Mouse (Mus musculus): ENCODE measurements around the gene Gpr150.

Gpr150 gene

DNA sequence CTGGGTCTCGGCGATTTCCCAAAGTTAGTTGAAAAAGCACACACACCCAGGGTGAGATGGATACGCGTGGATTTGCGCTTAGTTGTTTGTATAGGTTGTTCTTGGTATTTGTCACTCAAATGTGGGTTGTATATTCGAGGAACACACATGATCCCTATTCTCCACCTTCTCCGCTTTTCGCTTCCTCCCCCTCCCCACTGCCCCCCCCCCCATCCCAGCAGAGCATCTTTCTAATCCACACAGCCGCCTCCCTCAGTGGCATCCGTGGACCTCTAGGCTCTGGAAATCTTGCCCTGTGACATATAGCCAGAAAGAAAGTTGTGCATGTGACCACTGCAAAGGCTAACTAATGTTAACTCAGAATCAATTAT, at the start of gene Gpr150:
Gpr150 (minus strand) TSS at position 101 of the 371 bp plus-strand sequence.
- DNase-seq: no peak

DNA sequence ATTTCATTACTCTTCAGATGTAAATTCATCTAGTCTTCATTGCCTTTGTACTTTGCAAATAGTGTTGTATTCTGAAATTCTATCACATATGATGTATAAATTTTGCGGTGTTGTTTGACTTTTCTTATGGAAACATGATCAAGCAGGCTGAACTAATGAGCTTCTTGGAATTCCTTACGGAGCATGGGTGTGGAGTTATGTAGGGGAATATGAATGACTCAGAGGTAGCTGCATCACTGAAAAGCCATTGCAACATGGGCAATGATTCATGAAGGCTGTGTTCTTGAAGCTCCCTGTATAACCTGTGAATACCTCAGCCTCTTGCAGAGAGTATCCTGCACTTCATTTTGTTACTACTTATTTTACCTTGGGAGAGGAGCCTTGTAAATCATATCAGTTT, 45.2 kb upstream of the Gpr150 start:
- no peak for DNase-seq

GRCm38 (mm10) chr13:76098493-76099303, 41.9 kb upstream of the Gpr150 start, which contains the start of the genes Arsk and Ttc37:
Arsk (minus strand) TSS chr13:76098660.
Ttc37 (plus strand) TSS chr13:76098734.
- DNase-seq: peak; percentile 94 to 95

DNA sequence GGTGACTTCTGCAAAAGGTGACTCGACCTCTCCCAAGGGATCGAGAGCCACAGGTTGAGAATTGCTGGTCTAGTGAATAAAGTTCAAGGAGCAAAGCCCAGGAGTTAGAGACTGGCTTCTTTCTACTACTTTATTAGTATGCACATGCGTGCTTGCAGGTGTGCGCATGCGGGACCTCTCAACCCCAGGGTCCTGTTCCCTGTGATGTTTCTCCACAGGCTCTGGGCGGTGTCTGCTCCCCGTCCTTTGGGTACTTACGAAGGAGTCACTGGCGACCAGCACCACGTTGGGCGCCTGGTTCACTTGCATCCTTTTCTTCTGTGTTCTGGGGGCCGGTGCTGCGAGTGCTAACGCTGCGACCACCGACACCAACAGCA, 41.3 kb upstream of the Gpr150 start:
- DNase-seq: no peak

DNA sequence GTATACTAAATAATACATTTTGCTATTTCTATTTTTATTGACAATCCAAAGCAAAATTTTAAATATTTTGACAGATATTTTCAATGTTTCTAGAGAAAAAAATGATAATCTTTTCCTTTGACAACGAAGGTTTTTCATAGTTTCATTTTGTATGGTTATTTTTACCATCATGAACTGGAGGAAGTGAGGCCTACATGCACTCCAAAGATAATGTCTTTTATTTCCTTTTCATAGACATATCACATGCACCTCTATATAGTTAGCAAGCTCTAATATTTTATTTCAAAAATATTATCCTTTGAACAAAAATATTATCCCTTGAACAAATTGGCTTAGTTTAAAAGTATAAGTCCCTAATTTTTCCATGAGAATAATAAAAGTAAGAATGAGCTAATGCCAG, 17.5 kb upstream of the Gpr150 start:
- no peak for DNase-seq

GRCm38 (mm10) chr13:76064363-76064945, 7.7 kb upstream of the Gpr150 start:
- DNase-seq: no peak

DNA sequence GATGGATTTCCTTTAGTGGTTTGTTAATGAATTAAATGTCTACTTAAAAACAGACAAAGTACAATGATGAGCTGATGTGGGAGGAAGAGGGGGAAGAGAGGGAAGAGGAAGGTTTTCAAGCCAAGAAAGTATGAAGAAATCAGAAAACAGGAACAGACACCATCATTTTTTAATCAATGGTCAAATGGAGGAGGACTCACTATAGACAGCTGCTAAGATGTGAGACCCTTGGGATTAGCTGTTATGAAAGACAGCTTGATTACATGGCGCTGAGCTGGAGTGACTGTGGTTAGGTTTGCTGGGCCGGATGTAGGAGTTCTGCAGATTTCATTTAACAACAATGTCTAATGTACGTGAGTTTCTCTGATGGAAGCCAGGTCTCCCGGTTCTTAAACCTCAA, 6.8 kb upstream of the Gpr150 start:
- no peak for DNase-seq

DNA sequence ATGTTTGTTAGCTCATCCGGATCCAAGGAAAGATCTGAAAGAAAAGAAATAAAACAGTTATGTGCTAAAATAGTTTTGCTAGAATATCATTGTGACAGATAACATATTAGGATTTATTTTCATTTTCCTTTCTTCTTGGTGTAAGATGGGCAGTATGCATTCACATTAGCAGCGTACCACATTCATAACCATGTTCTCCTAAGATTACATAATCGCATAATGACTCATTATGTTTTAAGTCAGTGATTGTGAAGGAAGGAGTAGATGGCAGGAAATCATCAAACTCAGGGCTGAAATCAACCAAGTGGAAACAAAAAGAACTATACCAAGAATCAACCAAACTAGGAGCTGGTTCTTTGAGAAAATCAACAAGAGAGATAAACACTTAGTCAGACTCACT, 5.8 kb upstream of the Gpr150 start:
- DNase-seq: no peak

DNA sequence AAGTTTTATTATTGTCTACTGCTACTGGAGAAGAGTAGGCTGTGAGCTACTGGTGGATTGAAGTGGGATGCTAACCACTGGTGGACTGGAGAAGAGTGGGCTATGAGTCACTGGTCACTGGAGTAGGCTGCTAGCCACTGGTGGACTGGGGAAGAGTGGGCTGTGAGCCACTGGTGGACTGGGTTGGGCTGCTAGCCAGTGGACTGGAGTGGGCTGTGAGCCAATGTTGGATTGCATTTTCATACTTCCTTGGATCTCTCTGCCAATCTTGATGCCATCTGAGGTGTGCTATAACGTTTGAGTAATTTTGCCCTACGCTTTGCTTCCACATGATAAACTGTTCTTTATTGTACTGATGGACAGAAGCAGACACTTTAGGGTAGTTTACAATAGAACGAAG, 5.3 kb upstream of the Gpr150 start:
- peak; percentile 66 to 76 for DNase-seq

- no peak for DNase-seq
Measured at GRCm38 (mm10) chr13:76059591-76059990, 2.8 kb upstream of the Gpr150 start.

DNA sequence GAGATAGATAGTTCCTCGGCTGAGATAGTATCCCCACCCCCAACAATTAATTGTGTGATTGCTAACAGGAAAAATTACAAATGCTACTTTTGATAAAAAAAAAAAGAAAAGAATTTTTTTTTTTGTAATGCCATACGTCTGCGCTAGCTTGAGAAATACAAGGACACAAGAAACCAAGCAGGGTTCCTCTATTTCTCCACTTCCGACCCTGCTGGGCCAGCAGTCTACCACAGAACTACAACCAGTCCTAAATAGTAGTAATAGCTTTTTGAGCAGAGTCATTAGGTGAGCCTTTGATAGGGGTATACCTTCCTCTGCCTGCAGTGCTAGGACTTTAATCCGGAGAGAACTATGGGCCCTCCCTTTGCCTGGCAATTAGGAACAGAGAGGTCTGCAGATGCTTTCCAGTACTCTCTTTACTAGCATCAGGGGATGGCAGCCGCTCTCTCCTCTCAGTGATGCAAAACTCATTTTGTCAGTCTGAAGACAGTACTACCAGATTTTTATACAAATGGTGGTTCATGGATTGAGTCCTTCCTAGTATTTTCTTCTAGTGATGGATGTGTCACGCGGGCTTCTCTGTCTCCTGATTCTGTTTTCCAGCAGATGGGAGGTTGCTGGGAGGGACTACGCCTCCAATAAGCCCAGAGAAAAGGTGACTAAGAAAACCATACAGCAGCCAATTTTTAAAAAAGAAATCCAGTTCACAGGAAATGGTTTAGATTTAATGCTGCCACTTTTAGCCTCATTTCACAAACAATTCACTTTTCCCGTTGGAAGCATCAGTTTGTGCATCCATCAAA, 672 bp upstream of the Gpr150 start:
- DNase-seq: peak in 1 of 2 experiments; percentile 10

DNA sequence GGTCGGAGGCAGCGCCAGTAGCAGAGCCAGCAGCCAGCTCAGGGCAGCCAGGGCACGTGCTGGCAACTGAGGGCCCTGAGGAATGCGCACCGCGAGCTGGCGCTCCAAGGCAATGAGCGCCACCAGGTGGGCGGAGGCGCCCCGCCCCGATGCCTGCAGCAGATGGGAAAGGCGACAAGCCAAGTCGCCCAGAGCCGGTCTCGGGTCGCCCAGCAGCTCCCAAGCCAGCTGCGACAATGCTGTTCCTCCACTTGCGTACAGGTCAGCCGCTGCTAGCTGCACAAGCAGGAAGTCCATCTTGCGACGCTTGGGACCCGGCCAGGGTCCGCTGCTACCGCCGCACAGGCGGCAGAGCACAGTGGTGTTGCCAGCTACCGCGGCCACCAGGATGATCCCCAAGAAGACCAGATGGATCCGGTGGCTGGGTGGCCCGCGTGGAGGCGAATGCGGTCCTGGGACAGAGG, 503 bp downstream of the Gpr150 start:
- DNase-seq: peak; percentile 82 to 88

DNA sequence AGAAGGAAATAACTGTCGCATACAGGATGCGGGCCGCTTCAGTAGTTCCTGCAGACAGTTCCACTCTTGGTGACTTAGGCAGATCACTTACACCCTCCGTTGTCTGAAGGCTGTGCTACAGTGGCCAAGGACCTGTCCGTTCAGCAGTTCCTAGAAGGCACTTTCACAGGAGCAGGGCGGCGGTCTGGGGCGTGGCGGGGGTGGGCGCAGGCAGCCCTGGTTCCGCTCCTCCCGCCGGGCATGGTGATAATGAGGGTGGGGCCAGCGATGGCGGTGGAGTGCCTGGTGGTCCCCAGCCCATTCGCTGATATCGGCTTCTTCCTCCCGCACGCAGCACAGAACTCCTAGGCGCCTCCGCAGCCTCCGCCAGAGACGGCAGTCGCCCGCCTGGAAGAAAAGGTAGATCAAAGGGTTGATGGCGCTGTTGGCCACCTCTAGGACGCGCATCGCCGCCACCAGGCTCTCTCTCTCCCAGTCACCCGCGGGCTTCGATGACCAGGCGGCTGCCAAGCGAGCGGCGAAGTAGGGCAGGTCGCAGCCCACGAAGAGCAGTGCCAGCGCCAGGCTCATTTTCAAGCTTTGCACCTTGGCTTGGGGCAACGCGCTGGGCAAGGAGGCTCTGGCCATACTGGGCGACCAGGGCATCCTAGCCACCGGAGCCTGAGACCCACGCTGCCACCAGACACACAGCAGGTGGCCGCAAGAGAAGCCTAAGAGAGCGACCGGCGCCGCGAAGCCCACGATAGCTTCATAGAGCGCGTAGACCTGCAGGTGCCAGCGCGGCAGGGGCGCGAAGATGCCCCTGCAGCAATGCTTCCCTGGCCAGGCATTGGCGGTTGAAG, 1.2 kb downstream of the Gpr150 start:
- DNase-seq: peak; percentile 76 to 80

DNA sequence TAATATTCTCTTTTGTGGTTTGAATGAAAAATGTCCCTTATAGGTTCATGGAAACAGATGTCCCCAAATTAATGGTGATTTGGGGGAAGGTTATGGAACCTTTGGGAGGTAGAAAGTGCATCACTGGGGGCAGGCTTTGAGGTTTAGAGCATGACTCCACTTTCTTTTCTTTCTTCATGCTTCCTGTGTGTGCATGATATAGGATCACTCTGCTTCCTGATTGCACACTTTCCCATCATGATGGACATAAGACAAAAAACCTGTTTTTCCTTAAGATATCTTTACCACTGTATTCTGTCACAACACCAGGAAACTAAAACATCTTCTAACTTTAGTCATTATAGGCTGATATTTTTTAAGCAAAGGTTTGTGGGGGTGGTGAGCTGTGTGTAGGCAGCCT, 11.8 kb downstream of the Gpr150 start:
- no peak for DNase-seq

DNA sequence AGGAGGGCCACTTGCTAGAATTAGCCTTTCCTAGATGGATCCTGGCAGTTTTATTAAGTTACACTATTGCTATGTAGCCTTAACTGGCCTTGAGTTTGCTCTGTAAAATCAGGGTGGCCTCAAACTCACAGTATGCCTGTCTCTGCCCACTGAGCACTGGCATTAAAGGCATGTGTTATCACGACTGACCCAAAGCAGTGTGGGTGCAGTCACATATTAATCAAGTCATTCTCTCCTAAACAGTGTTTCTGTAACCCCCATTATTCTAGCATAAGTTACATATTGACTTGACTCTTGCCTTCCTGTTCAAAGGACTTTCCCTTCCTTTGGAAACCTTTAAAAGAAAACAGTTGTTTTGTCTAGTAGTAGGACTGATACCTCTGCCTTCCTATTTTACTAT, 14.3 kb downstream of the Gpr150 start:
- DNase-seq: no peak

DNA sequence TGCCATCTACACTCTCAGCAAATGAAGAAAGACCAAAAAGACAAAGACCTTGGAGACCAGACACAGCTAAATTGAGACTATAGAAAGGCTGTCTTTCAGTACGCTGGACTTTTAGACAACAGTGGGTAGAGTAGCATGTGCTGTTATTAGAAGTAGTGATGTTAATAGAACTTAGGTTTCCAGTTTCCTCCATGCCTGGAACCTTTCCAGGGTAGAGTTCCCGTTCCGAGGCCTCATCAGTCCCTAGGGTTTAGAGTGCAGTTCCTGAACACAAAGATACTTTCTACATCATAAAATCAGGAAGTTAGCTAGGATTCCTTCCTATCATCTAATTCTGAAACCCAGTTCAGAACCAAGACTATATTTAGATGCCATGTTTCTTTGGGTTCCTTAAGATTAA, 32.2 kb downstream of the Gpr150 start:
- DNase-seq: no peak

DNA sequence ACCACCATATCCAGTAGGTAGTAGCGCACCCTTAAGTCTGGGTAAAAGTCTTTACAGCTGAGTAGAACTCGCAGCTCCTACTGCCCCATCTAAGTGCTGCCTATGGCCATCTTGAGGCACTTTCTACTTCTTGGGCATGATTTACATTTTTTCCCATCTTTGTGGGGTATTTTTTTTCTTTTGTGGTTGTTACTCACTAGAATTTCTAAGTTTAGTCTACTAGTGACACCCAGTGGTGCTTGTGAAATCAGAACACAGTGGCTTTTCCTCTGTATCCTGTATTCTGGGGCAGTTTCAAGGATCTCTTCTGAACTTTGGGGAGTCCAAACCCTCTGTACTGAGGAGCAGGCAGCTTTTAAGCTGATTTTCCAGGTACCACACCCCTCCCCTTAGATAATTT, 35.0 kb downstream of the Gpr150 start:
- DNase-seq: peak in 1 of 2 experiments; percentile 10

GRCm38 (mm10) chr13:76018844-76019400, 37.9 kb downstream of the Gpr150 start:
- peak in 1 of 2 experiments; percentile 14 for DNase-seq

DNA sequence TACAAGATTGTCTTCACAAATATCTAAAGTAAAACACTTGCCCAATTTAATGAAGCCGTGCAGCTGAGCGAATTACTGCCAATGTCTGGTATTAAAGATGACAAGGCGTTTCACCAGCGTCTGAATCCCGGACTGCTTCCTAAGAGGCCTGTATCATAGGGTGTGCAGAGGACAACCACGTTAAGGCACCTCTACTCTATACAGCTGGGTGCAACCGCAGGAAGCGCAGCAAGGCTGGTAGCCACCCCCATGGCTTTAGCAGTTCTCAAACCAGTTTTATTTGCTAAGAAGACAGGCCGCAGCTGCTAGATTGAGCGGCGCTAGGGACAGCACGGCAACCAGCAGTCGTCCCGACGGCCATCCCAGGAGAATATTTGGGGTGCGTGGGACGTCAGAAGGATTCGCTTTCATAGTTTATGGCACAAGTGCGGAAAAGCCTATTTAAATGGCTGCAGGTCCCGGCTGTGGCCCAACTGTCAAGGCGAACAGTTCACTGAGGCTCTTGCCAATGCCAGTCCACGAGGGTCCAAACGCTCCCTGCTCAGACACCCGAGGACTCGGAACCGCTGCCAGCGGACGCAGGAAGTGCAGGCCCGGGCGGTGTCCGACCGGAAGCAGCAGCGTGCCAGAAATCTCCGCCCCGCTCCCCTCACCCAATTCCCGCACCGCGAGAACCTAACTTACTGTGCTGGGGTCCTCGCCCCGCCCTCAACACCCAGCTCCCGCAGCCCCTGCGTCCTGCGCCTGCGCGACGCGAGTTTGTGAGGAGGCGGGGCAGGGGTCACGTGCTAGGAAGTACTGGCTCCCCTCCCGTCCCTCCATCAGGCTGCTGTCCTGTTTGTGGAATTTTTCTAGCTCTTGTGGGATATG, 38.6 kb downstream of the Gpr150 start, which contains the start of gene Rfesd:
Rfesd (minus strand) TSS at position 746 of the 870 bp plus-strand sequence.
- DNase-seq: peak; percentile 97 to 98

GRCm38 (mm10) chr13:76017465-76017864, 39.3 kb downstream of the Gpr150 start:
- DNase-seq: peak in 1 of 2 experiments; percentile 15

- DNase-seq: no peak
Measured at GRCm38 (mm10) chr13:76014511-76014910, 42.3 kb downstream of the Gpr150 start.

Measured in cerebellum, postnatal 14 days (tissue).